Mouse (Mus musculus) hindbrain, embryonic 12.5 days (tissue): ENCODE results near the gene Bnip2. TPM values are rescaled to one million over a fixed set of nuclear protein-coding genes. Genes with fewer than 3 reads are reported as not detected.
A peak's percentile ranks its signal among the peaks of the same experiment; 100 is the strongest.

Experiments used
- ATAC-seq: fragments of 200-750 bp; cut with Nextera tagmentation; 2 replicates; pipeline ENCODE4 v1.8.0; 2017; ENCODE audit warnings: moderate TSS enrichment; ENCODE audit not compliant: low FRiP score
- H3K27ac ChIP-seq: fragments of 300-500 bp; sonication (generic); 2 replicates; pipeline ENCODE4 v1.5.1; 2016; ENCODE audit warnings: mild to moderate bottlenecking
- H3K27me3 ChIP-seq: fragments of 300-500 bp; sonication (generic); 2 replicates; pipeline ENCODE4 v1.6.1; 2016; ENCODE audit warnings: mild to moderate bottlenecking
- H3K36me3 ChIP-seq: fragments of 300-500 bp; sonication (generic); 2 replicates; pipeline ENCODE4 v1.6.1; 2016; ENCODE audit warnings: mild to moderate bottlenecking
- H3K4me1 ChIP-seq: fragments of 300-500 bp; sonication (generic); 2 replicates; pipeline ENCODE4 v1.6.1; 2016
- H3K4me2 ChIP-seq: fragments of 300-500 bp; sonication (generic); replicated peaks from 2 replicates; pipeline ENCODE4 v1.6.1; 2016; ENCODE audit warnings: mild to moderate bottlenecking
- H3K4me3 ChIP-seq: fragments of 300-500 bp; sonication (generic); 2 replicates; pipeline ENCODE4 v1.5.1; 2016; ENCODE audit warnings: mild to moderate bottlenecking
- H3K9ac ChIP-seq: fragments of 300-500 bp; sonication (generic); 2 replicates; pipeline ENCODE4 v1.6.1; 2016; ENCODE audit warnings: mild to moderate bottlenecking, moderate library complexity
- H3K9me3 ChIP-seq: fragments of 300-500 bp; sonication (generic); replicated peaks from 2 replicates; pipeline ENCODE4 v1.6.1; 2016; ENCODE audit warnings: mild to moderate bottlenecking
- WGBS: fragments of 180-500 bp; shearing (Covaris S2); methylation state at CpG from one replicate; pipeline ENCODE4 v1.1.7; 2016; 5-methylcytosine and 5-hydroxymethylcytosine counted together
- polyA plus RNA-seq: library from polyadenylated mRNA; unstranded; fragments of >200 nt; fragmentation: Nextera tagmentation; extraction: Ambion mirVana; gene quantifications from 2 replicates; pipeline ENCODE4 v1.2.1, GENCODE M21; 2016

The Bnip2 gene
- polyA plus RNA-seq, 1 experiment from 2014 or later = 109 TPM

GRCm38 (mm10) chr9:69990346-69990745 is 1.1 kb downstream of the Bnip2 start:
- WGBS = 11% methylated on average over 5 of the region's 5 CpGs
- H3K9me3 ChIP-seq = no peaks in the 10 kb centered on the region
- no peak overlapping the region for H3K27ac ChIP-seq
- peaks cover 24% of the 10 kb centered on the region for H3K4me1 ChIP-seq
- H3K9ac ChIP-seq = peak overlapping the region; percentile 98
- no peaks in the 10 kb centered on the region for H3K27me3 ChIP-seq
- H3K4me3 ChIP-seq = peak overlapping the region; percentile 99
- peaks cover 17% of the 10 kb centered on the region for H3K36me3 ChIP-seq
- peak overlapping the region; percentile 65 for H3K4me2 ChIP-seq
- no peak for ATAC-seq

GRCm38 (mm10) chr9:69992841-69993277 is 3.6 kb downstream of the Bnip2 start:
- H3K27me3 ChIP-seq = no peaks in the 10 kb centered on the region
- ATAC-seq = no peak
- H3K27ac ChIP-seq = no peak overlapping the region
- no peak overlapping the region for H3K4me3 ChIP-seq
- H3K4me1 ChIP-seq = peaks cover 24% of the 10 kb centered on the region
- H3K9ac ChIP-seq = no peak overlapping the region
- H3K9me3 ChIP-seq = no peaks in the 10 kb centered on the region
- WGBS = 87% methylated on average over 5 of the region's 5 CpGs
- no peak overlapping the region for H3K4me2 ChIP-seq
- H3K36me3 ChIP-seq = peaks cover 36% of the 10 kb centered on the region

GRCm38 (mm10) chr9:69993479-69993878 is 4.2 kb downstream of the Bnip2 start:
- Histone ChIP-seq H3K9me3 (no peaks in the 10 kb centered on the region), H3K27ac (no peak overlapping the region), H3K9ac (no peak overlapping the region), H3K4me3 (no peak overlapping the region), H3K27me3 (no peaks in the 10 kb centered on the region), H3K36me3 (peaks cover 42% of the 10 kb centered on the region), H3K4me1 (peaks cover 24% of the 10 kb centered on the region), H3K4me2 (no peak overlapping the region)
- 86% methylated on average over 1 of the region's 1 CpGs for WGBS
- no peak for ATAC-seq

GRCm38 (mm10) chr9:69994547-69994946 is 5.3 kb downstream of the Bnip2 start:
- H3K27me3 ChIP-seq = no peaks in the 10 kb centered on the region
- H3K4me1 ChIP-seq = peaks cover 24% of the 10 kb centered on the region
- peaks cover 53% of the 10 kb centered on the region for H3K36me3 ChIP-seq
- 97% methylated on average over 5 of the region's 5 CpGs for WGBS
- ATAC-seq = no peak
- H3K27ac ChIP-seq = no peak overlapping the region
- H3K4me3 ChIP-seq = no peak overlapping the region
- no peak overlapping the region for H3K9ac ChIP-seq
- H3K9me3 ChIP-seq = no peaks in the 10 kb centered on the region
- H3K4me2 ChIP-seq = no peak overlapping the region

- WGBS = 84% methylated on average over 1 of the region's 1 CpGs
- no peak overlapping the region for H3K4me2 ChIP-seq
- no peaks in the 10 kb centered on the region for H3K9me3 ChIP-seq
- no peak overlapping the region for H3K9ac ChIP-seq
- no peak overlapping the region for H3K27ac ChIP-seq
- no peaks in the 10 kb centered on the region for H3K27me3 ChIP-seq
- no peak overlapping the region for H3K4me3 ChIP-seq
- ATAC-seq = no peak
- peaks cover 84% of the 10 kb centered on the region for H3K36me3 ChIP-seq
- H3K4me1 ChIP-seq = no peaks in the 10 kb centered on the region
These were observed 10.1 kb downstream of the Bnip2 start for GRCm38 (mm10) chr9:69999318-69999717.

GRCm38 (mm10) chr9:70003516-70003915 is 14.2 kb downstream of the Bnip2 start:
- H3K36me3 ChIP-seq = peaks cover 75% of the 10 kb centered on the region

GRCm38 (mm10) chr9:70006984-70007383 is 17.7 kb downstream of the Bnip2 start:
- no peak overlapping the region for H3K4me3 ChIP-seq
- 91% methylated on average over 5 of the region's 5 CpGs for WGBS
- H3K27me3 ChIP-seq = no peaks in the 10 kb centered on the region
- 0 out of 2 replicates have a peak, but pooled peaks cover 1% of the 10 kb centered on the region for H3K4me1 ChIP-seq
- no peaks in the 10 kb centered on the region for H3K9me3 ChIP-seq
- peaks cover 59% of the 10 kb centered on the region for H3K36me3 ChIP-seq
- H3K4me2 ChIP-seq = no peak overlapping the region
- no peak for ATAC-seq
- H3K9ac ChIP-seq = no peak overlapping the region
- no peak overlapping the region for H3K27ac ChIP-seq

More at GRCm38 (mm10) chr9:70003516-70003915, 14.2 kb downstream of the Bnip2 start:
- no peaks in the 10 kb centered on the region for H3K4me1 ChIP-seq
- no peak overlapping the region for H3K9ac ChIP-seq
- no peak overlapping the region for H3K4me3 ChIP-seq
- 94% methylated on average over 10 of the region's 10 CpGs for WGBS
- ATAC-seq = no peak
- H3K27ac ChIP-seq = no peak overlapping the region
- no peak overlapping the region for H3K4me2 ChIP-seq
- no peaks in the 10 kb centered on the region for H3K27me3 ChIP-seq
- no peaks in the 10 kb centered on the region for H3K9me3 ChIP-seq

GRCm38 (mm10) chr9:70007506-70008248 is 18.4 kb downstream of the Bnip2 start:
- WGBS = 86% methylated on average over 14 of the region's 14 CpGs
- H3K4me3 ChIP-seq = no peak overlapping the region
- ATAC-seq = no peak

GRCm38 (mm10) chr9:70009754-70010304 is 20.6 kb downstream of the Bnip2 start:
- Histone ChIP-seq H3K27me3 (no peaks in the 10 kb centered on the region), H3K4me1 (peaks cover 12% of the 10 kb centered on the region), H3K9ac (no peak overlapping the region), H3K4me3 (no peak overlapping the region), H3K36me3 (peaks cover 38% of the 10 kb centered on the region), H3K9me3 (no peaks in the 10 kb centered on the region), H3K27ac (no peak overlapping the region), H3K4me2 (no peak overlapping the region)
- 88% methylated on average over 8 of the region's 8 CpGs for WGBS
- ATAC-seq = no peak

More at GRCm38 (mm10) chr9:70007506-70008248, 18.4 kb downstream of the Bnip2 start:
- Histone ChIP-seq H3K4me1 (0 out of 2 replicates have a peak, but pooled peaks cover 3% of the 10 kb centered on the region), H3K27ac (no peak overlapping the region), H3K4me2 (no peak overlapping the region), H3K36me3 (peaks cover 54% of the 10 kb centered on the region), H3K9ac (no peak overlapping the region), H3K27me3 (no peaks in the 10 kb centered on the region), H3K9me3 (no peaks in the 10 kb centered on the region)

GRCm38 (mm10) chr9:70010781-70011473 is 21.7 kb downstream of the Bnip2 start:
- Histone ChIP-seq H3K4me2 (no peak overlapping the region), H3K36me3 (peaks cover 31% of the 10 kb centered on the region), H3K27me3 (no peaks in the 10 kb centered on the region), H3K9ac (no peak overlapping the region), H3K9me3 (no peaks in the 10 kb centered on the region), H3K4me3 (no peak overlapping the region), H3K4me1 (peaks cover 12% of the 10 kb centered on the region), H3K27ac (no peak overlapping the region)
- 93% methylated on average over 5 of the region's 5 CpGs for whole genome bisulfite sequencing
- ATAC-seq = no peak

- WGBS = 61% methylated on average over 14 of the region's 14 CpGs
- Histone ChIP-seq H3K9ac (peak overlapping the region; percentile 94; the same call in 1 of the 2 replicates), H3K36me3 (peaks cover 28% of the 10 kb centered on the region), H3K27me3 (no peaks in the 10 kb centered on the region), H3K27ac (peak overlapping the region; percentile 93), H3K4me3 (peak overlapping the region; percentile 94), H3K4me2 (peak overlapping the region; percentile 76), H3K9me3 (no peaks in the 10 kb centered on the region), H3K4me1 (peaks cover 12% of the 10 kb centered on the region)
- ATAC-seq = peak; percentile 53
These were observed 22.5 kb downstream of the Bnip2 start for GRCm38 (mm10) chr9:70011537-70012407.
